Mouse (Mus musculus) heart, embryonic 13.5 days (tissue): ENCODE results near the gene Nosip. TPM values are rescaled to one million over a fixed set of nuclear protein-coding genes. Genes with fewer than 3 reads are reported as not detected.

Source experiments
- ATAC-seq: fragments of 200-750 bp; cut with Nextera tagmentation; 2 replicates; pipeline ENCODE4 v1.8.0; 2017; ENCODE audit warnings: moderate TSS enrichment; ENCODE audit not compliant: insufficient number of reproducible peaks, low FRiP score, low TSS enrichment; ENCODE audit errors: extremely low read depth
- H3K27ac ChIP-seq: fragments of 300-500 bp; sonication (generic); replicated peaks from 2 replicates; pipeline ENCODE4 v1.5.1; 2015; ENCODE audit warnings: moderate library complexity, mild to moderate bottlenecking, inconsistent platforms
- H3K27me3 ChIP-seq: fragments of 300-500 bp; sonication (generic); replicated peaks from 2 replicates; pipeline ENCODE4 v1.6.1; 2015; ENCODE audit warnings: mild to moderate bottlenecking, inconsistent platforms
- H3K36me3 ChIP-seq: fragments of 300-500 bp; sonication (generic); 2 replicates; pipeline ENCODE4 v1.6.1; 2015; ENCODE audit warnings: mild to moderate bottlenecking, inconsistent platforms
- H3K4me1 ChIP-seq: fragments of 300-500 bp; sonication (generic); 2 replicates; pipeline ENCODE4 v1.6.1; 2015; ENCODE audit warnings: inconsistent platforms
- H3K4me2 ChIP-seq: fragments of 300-500 bp; sonication (generic); 2 replicates; pipeline ENCODE4 v1.6.1; 2015; ENCODE audit warnings: inconsistent platforms, mild to moderate bottlenecking, moderate library complexity
- H3K4me3 ChIP-seq: fragments of 300-500 bp; sonication (generic); 2 replicates; pipeline ENCODE4 v1.5.1; 2015; ENCODE audit warnings: moderate library complexity, mild to moderate bottlenecking, inconsistent platforms
- H3K9ac ChIP-seq: fragments of 300-500 bp; sonication (generic); 2 replicates; pipeline ENCODE4 v1.6.1; 2015; ENCODE audit warnings: inconsistent platforms, mild to moderate bottlenecking, moderate library complexity
- H3K9me3 ChIP-seq: fragments of 300-500 bp; sonication (generic); 2 replicates; pipeline ENCODE4 v1.6.1; 2016; ENCODE audit warnings: inconsistent platforms
- WGBS: fragments of 180-500 bp; shearing (Covaris S2); methylation state at CpG from one replicate; pipeline ENCODE4 v1.1.7; 2015; ENCODE audit warnings: mixed read lengths; 5-methylcytosine and 5-hydroxymethylcytosine counted together
- polyA plus RNA-seq: library from polyadenylated mRNA; unstranded; fragments of >200 nt; fragmentation: Nextera tagmentation; extraction: Ambion mirVana; gene quantifications from 2 replicates; pipeline ENCODE4 v1.2.1, GENCODE M21; 2015

Nosip gene
- polyA plus RNA-seq, 1 experiment from 2014 or later, result 46.6 TPM

- Histone ChIP-seq H3K4me2 (peak overlapping the region; percentile 98), H3K9me3 (no peaks in the 10 kb centered on the region), H3K9ac (peak overlapping the region; percentile 98), H3K4me1 (peaks cover 30% of the 10 kb centered on the region), H3K36me3 (peaks cover 39% of the 10 kb centered on the region), H3K27me3 (no peaks in the 10 kb centered on the region), H3K27ac (peak overlapping the region; percentile 99), H3K4me3 (peak overlapping the region; percentile 80)
- WGBS, result under 1% methylated on average over 38 of the region's 38 CpGs
- no peak for ATAC-seq
These were observed 9.9 kb upstream of the Nosip start for GRCm38 (mm10) chr7:45052181-45052861.

- ATAC-seq, result no peak
- Histone ChIP-seq H3K4me3 (peak within 1 kb of the TSS; percentile 80), H3K4me1 (peaks cover 30% of the 10 kb centered on the region), H3K9me3 (no peaks in the 10 kb centered on the region), H3K36me3 (peaks cover 35% of the 10 kb centered on the region), H3K27ac (peak within 1 kb of the TSS; percentile 99), H3K27me3 (no peaks in the 10 kb centered on the region), H3K9ac (peak within 1 kb of the TSS; percentile 98), H3K4me2 (peak within 1 kb of the TSS; percentile 98)
- WGBS, result 0% methylated on average over 6 of the region's 18 CpGs
These were observed 9.4 kb upstream of the Nosip start, which contains the start of gene Prr12 for GRCm38 (mm10) chr7:45052862-45053116. TSS of gene Prr12 (minus strand) at chr7:45052881.

GRCm38 (mm10) chr7:45053117-45053930, 8.9 kb upstream of the Nosip start:
- Histone ChIP-seq H3K27ac (peak overlapping the region; percentile 99), H3K4me3 (peak overlapping the region; percentile 80), H3K4me2 (peak overlapping the region; percentile 98), H3K9ac (peak overlapping the region; percentile 98), H3K9me3 (no peaks in the 10 kb centered on the region), H3K27me3 (no peaks in the 10 kb centered on the region), H3K4me1 (peaks cover 30% of the 10 kb centered on the region), H3K36me3 (peaks cover 29% of the 10 kb centered on the region)
- WGBS, result under 1% methylated on average over 29 of the region's 59 CpGs
- ATAC-seq, result peak; percentile 23; the same call in 1 of the 2 replicates

GRCm38 (mm10) chr7:45053931-45054510, 8.2 kb upstream of the Nosip start:
- H3K4me3 ChIP-seq, result peak overlapping the region; percentile 80
- no peaks in the 10 kb centered on the region for H3K9me3 ChIP-seq
- peaks cover 22% of the 10 kb centered on the region for H3K36me3 ChIP-seq
- H3K9ac ChIP-seq, result peak overlapping the region; percentile 98
- ATAC-seq, result peak; percentile 93
- no peaks in the 10 kb centered on the region for H3K27me3 ChIP-seq
- peak overlapping the region; percentile 99 for H3K27ac ChIP-seq
- peak overlapping the region; percentile 98 for H3K4me2 ChIP-seq
- peaks cover 30% of the 10 kb centered on the region for H3K4me1 ChIP-seq
- WGBS, result under 1% methylated on average over 33 of the region's 33 CpGs

GRCm38 (mm10) chr7:45056329-45056971, 5.8 kb upstream of the Nosip start:
- H3K4me3 ChIP-seq, result no peak overlapping the region
- no peaks in the 10 kb centered on the region; the same call in 1 of the 2 replicates for H3K36me3 ChIP-seq
- H3K4me1 ChIP-seq, result peaks cover 22% of the 10 kb centered on the region
- 54% methylated on average over 14 of the region's 14 CpGs for WGBS
- no peaks in the 10 kb centered on the region for H3K9me3 ChIP-seq
- ATAC-seq, result no peak
- H3K4me2 ChIP-seq, result no peak overlapping the region
- peak overlapping the region; percentile 11; the same call in 1 of the 2 replicates for H3K9ac ChIP-seq
- no peak overlapping the region for H3K27ac ChIP-seq
- no peaks in the 10 kb centered on the region for H3K27me3 ChIP-seq

- Histone ChIP-seq H3K27ac (no peak overlapping the region), H3K4me3 (no peak overlapping the region), H3K9ac (peak overlapping the region; percentile 11; the same call in 1 of the 2 replicates), H3K27me3 (no peaks in the 10 kb centered on the region), H3K4me1 (peaks cover 21% of the 10 kb centered on the region), H3K36me3 (no peaks in the 10 kb centered on the region; the same call in 1 of the 2 replicates), H3K4me2 (no peak overlapping the region), H3K9me3 (no peaks in the 10 kb centered on the region)
- no peak for ATAC-seq
These were observed 5.3 kb upstream of the Nosip start for GRCm38 (mm10) chr7:45056972-45057348.

GRCm38 (mm10) chr7:45058607-45059571, 3.3 kb upstream of the Nosip start:
- Histone ChIP-seq H3K4me2 (no peak overlapping the region), H3K9me3 (no peaks in the 10 kb centered on the region), H3K27me3 (no peaks in the 10 kb centered on the region), H3K27ac (no peak overlapping the region), H3K4me1 (peaks cover 27% of the 10 kb centered on the region), H3K9ac (no peak overlapping the region), H3K4me3 (no peak overlapping the region), H3K36me3 (no peaks in the 10 kb centered on the region; the same call in 1 of the 2 replicates)
- 70% methylated on average over 10 of the region's 10 CpGs for WGBS
- no peak for ATAC-seq

GRCm38 (mm10) chr7:45060632-45061122, 1.6 kb upstream of the Nosip start:
- no peaks in the 10 kb centered on the region for H3K27me3 ChIP-seq
- no peaks in the 10 kb centered on the region; the same call in 1 of the 2 replicates for H3K36me3 ChIP-seq
- H3K4me3 ChIP-seq, result peak overlapping the region; percentile 83; the same call in 1 of the 2 replicates
- peaks cover 31% of the 10 kb centered on the region for H3K4me1 ChIP-seq
- no peak overlapping the region for H3K9ac ChIP-seq
- no peak overlapping the region for H3K27ac ChIP-seq
- H3K9me3 ChIP-seq, result no peaks in the 10 kb centered on the region
- ATAC-seq, result no peak
- WGBS, result 80% methylated on average over 6 of the region's 6 CpGs
- H3K4me2 ChIP-seq, result no peak overlapping the region

GRCm38 (mm10) chr7:45061532-45062075, 625 bp upstream of the Nosip start:
- peak overlapping the region; percentile 68 for H3K4me2 ChIP-seq
- H3K4me1 ChIP-seq, result peaks cover 31% of the 10 kb centered on the region
- H3K4me3 ChIP-seq, result peak overlapping the region; percentile 83
- H3K9ac ChIP-seq, result peak overlapping the region; percentile 88
- no peaks in the 10 kb centered on the region for H3K9me3 ChIP-seq
- WGBS, result 15% methylated on average over 11 of the region's 11 CpGs
- H3K27me3 ChIP-seq, result no peaks in the 10 kb centered on the region
- ATAC-seq, result no peak
- no peaks in the 10 kb centered on the region; the same call in 1 of the 2 replicates for H3K36me3 ChIP-seq
- peak overlapping the region; percentile 91 for H3K27ac ChIP-seq
